Mouse (Mus musculus) 416B (cell line): Measurements from ENCODE around the gene Slc35b1.
"Not testable (repeated sequence)": the region's sequence is repeated elsewhere in the genome, so short reads cannot be mapped to it uniquely, and the experiment has no call there.

Experiments used
- DNase-seq: peaks from one replicate; pipeline ENCODE4 v3.0.0; 2011; ENCODE audit warnings: low read depth

The Slc35b1 gene

DNA sequence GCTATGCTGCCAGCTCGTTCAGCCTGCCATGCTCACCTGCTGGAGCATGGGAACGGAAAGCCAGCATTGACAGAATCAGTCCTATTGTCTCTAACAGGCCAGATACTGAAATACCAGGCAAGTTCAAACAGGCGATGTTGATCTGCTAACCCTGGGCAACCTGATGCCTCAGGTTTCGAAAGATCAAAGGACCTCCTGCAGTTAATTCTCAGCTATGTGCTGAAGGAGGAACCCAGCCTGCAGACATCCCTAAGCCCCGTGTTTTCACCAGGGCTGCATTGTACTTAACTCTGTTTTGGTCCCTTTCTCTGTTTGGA lies 9.0 kb downstream of the Slc35b1 start:
- DNase-seq: no peak

DNA sequence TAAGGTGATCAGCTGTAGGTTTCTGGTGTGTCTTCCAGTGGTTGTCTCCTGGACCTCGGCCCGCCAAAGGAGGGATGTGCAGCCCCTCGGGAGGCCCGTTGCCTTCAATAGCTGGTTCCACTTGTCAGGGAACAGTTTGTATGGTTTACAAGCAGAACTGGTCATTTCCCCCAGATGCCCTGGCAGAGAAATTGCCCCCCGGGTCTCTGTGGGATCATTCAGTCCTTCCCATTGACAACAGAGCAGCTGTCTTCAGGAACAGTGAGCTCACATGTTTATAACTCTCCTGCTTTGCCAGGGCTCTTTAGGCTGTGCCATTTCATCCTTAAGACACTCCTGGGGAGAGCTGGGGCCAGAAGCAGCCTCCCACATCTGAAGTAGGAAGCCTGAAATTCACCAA lies 9.6 kb downstream of the Slc35b1 start:
- DNase-seq: no peak

DNA sequence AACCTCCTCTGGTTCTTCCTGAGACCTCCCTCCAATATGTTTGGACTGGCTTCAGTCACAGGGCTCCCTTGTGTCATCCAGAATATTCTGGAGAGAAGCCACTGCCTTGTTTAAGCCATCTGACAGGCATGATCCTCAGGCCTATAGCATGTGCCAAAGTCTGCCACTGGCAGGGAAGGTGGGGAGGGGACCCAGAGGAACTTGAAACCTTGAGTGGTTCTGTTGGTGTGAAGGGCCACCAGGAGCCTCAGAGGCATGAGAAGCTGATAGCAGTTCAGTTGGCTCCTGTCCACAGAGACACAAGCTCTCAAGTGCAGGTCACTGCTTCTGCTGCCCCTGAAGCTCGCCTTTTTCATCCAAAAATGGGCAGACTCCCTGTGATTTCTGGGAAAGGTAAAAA lies 12.1 kb downstream of the Slc35b1 start:
- no peak for DNase-seq

DNA sequence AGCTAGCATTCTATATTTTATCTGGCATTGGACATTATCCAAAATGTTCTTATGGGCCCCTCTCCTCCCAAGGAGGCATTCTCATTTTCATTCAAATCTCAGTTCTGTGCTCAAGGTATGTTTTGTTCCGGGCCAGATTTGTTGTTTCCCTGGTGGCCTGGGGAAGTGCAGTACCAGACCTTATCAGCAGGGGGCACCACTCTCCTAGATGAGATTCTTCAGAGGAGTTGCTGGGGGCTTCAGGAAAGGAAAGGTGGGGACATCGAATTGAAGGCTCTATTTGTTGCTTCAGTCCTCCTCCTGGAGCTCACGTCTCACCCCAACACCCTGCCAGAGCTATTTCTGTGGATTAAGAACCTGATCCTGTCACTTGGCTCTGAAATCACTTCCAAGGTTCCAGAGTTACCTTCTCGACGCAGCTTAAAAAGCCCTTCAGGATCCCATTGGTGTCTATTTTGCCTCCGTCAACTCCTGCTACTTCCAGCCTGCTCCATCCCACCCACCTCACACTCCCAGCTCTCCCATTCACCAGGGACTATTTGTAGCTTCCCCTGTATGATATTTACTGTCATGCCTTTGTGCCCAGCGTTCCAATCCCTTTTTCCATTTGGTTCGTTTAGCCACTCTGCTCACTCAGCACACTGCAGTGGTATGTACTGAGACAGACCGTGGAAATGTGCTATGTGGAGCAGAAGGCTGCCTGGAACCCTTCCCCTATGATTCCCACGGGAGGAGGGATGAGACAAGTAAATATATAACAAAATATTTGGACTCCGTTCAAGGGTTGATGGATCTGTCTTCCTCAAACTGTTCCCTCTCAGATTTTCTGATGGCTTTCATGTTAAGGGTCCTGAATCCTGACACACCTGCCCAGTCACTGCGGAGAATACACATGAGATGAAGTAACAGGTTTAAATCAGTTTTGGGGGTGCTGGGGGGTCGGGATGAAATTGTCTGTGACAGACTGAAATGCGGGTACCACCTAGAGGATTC lies 13.6 kb downstream of the Slc35b1 start:
- peak; percentile 53 for DNase-seq

DNA sequence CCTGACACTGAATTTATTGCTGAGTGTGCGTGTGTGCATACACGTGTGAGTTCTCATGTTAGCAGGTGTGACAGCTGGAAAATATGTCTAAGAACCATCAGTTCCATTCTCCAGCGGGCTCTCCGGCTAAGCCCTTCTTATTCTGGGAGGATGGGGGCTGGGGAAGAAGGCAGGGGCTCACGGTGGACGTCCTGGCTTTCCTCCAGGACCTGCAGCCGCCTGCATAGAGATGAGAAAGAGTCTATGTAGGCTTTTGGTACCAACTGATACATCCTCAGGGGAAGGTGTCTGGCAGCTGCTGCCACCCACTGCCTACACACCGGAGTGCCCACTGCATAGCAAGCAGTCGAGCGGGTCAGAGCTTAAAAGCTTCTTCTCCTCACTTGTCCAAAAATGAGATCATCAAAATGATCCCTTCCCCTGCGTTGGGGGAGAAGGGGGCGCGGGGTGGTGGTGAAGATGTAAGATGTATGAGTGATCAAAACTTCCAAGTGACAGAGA lies 15.1 kb downstream of the Slc35b1 start:
- DNase-seq: no peak

DNA sequence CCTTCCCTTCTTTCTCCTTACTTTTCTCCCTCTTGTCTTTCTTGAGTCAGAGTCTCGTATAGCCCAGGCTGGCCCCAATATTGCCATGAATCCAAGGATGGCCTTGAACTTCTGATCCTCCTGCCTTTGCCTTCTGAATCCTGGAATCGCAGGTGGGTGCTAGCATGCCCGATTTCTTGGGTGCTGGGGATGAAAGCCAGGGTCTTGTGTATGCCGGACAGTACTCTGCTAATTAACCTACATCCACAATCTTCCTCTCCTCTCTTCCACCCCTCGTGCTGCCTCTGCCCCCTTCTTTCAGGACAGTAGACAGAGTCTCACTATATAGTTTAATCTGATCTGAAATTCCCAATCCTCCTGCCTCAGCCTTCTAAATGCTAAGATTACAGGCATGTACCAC lies 17.1 kb downstream of the Slc35b1 start:
- no peak for DNase-seq

DNA sequence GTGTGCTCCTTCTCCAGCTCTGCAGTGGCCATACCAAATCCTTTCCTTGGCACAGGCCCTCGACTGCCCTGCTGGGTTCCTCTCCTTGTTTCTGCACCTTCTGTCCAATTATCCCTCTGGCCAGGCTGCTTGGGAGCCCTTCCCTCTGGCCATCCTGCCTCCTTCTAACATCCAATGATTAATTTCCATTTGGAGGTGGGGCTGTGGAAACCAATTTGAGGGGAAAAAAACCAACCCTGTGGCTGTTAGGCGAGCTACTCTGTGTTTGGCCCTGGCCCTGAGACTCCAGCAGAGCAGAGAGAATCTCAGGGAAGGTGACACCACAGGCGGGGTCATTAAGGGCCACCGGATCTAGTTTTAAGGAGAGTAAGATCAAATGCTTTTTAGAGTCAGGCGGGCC lies 17.7 kb downstream of the Slc35b1 start:
- no peak for DNase-seq

DNA sequence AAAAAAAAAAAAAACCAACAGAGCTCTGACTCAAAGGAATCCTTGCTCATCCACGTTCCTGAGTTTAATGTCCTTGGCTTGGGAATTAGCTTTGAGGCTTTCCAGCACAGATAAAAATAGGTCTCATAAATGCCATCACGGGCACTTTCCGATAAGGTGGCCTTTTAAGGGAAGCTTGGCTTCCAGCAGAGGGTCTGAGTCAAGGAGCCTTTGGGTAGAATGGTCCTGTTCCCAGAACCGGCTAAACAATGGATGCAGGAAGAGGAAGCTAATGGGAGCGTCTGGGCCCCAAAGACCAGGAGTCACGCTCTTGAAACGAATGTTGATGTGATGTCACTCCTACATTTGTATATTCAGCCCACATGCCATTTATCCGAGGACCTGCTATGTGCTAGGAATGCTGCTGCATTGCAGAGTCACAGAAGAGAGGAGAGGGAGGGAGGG lies 18.2 kb downstream of the Slc35b1 start:
- no peak for DNase-seq

DNA sequence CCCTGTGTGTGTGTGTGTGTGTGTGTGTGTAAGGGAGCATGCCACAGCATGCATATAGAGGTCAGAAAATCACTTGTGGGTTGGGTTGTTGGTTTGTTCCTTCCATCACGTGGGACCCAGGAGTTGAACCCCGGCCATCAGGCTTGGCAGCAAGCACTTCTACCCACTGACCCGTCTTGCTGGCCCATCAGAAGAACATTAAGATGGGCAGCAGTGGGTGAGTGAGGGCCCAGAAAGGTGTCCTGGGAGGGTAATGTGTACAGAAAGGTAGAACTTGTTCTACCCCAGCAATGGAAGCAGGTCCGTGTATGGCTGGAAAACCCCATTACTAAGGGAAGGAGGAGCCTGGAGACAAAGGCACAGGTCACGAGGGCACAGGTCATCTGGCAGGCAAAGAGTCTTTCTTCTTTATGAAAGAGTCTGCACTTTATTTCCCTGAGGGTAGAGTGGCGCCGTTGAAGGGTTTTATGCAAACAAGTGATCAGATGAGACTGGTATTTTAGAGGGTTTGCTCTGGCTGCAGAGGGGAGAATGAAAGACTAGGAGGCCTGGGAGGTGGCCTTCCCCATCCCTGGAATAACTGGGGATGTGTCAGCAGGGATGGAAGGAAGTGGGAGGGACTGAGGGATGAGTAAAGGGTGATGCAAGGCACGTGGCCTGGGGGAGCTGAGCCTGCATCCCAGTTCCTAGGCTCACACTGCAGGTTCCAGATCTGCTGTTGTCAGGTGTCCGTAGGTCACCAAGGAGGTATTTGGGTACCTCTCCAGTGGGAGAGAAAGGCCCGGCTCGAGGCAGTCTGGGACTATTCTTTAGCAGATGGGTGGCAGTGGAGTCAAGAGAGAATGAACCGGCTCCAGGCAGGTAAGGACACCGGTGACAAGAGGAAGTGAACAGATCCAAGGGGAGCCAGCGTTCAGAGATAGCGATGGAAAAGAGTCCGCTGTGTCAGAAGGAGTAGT lies 19.2 kb downstream of the Slc35b1 start:
- DNase-seq: no peak

DNA sequence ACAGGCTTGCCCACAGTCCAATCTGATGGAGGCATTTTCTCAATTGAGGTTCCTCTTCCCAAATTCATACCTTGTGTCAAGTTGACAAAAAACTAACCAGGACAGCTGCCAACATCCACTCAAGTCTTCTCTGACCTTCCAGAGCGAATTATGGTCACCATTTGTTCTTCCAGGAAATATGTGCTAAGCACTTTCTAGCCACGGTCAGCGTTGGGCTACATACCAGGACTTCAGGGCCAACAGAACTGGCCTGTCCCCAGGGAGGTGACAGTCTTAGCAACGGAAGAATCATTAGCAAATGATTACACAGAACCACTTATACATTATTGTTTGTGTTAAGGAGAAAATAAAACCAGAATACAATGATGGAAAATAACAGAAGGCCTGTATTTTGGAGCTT lies 21.3 kb downstream of the Slc35b1 start:
- no peak for DNase-seq

DNA sequence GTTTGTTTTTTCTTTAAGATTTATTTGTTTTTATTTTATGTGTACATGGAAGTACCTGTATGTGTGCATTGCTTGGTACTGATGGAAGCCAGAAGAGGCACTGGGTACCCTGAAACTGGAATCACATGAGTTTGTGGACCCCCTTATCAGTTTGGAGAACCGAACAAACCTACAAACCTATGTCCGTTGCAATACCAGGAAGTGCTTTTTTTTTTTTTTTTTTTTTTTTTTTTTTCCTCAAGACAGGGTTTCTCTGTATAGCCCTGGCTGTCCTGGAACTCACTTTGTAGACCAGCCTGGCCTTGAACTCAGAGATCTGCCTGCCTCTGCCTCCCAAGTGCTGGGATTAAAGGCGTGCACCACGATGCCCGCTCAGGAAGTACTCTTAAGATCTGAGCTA lies 21.9 kb downstream of the Slc35b1 start:
- DNase-seq: not testable (repeated sequence)

DNA sequence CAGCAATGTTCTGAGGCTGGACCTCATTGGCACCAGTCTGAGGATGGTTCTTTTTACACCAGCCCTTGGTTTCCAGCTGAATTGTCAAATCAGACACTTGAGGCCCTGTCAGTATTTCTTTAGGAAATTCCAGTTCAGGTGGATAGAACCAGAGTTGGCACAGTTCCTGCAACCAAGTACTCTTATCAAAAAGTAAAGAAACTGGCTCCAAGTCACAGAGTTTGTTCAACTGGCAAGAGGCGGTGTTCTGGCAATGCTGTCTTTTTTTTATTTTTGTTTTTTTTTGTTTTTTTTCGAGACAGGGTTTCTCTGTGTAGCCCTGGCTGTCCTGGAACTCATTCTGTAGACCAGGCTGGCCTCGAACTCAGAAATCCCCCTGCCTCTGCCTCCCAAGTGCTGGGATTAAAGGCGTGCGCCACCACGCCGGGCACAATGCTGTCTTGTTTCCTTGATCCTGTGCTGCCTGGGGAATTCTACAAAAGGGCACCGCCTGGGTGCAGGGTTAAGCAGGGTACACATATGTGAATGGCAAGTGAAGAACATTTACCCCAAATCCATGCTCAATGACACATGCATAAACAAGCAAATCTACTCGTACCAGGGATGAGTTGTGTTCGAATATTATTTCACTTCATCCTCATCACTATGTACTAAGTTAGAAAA lies 25.1 kb downstream of the Slc35b1 start:
- DNase-seq: no peak

DNA sequence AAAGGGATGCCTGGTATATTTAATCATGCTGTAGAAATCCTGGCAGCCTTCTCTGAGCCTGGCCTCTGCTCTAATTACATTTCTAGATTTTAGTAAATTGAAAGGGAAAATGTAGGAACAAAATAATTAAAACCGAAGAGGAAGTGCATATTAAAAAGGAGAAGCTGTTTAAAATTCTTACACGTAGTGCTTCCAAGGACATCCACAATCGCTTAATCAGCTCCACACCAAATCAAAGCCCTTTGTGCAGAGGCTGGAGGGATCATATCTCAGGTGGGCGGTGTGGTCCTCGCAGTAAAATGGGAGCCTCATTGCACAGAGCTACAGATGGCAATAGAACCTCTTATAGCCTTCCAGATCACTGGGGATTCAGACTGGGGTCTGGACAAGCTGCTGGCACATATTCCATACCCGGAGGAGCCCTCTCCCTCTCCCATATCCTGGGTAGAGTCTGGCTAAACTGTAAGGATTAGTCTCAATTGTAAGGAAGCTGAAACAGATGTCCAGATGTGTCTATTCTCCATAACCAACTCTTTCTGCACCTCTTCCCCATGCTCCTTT lies 27.0 kb downstream of the Slc35b1 start:
- no peak for DNase-seq

DNA sequence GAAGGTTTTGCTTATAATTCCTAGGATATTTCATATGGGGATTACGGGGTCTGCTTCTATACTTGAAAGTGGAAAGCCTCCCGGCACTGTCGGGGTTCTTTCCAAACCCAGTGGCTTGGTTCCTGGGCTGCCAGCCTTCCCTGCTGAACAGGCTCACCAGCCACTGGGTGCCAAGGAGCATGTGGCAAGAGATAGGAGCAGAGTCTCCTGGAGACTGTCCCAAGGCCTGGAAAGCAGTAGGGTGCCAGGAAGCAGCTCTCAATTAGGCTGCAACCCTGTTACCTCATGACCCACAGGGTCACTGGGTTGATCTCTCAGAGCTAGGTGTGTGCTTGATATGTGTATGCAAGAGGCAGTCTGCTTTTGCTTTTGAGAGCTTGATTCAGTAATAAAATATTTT lies 28.1 kb downstream of the Slc35b1 start:
- DNase-seq: no peak

DNA sequence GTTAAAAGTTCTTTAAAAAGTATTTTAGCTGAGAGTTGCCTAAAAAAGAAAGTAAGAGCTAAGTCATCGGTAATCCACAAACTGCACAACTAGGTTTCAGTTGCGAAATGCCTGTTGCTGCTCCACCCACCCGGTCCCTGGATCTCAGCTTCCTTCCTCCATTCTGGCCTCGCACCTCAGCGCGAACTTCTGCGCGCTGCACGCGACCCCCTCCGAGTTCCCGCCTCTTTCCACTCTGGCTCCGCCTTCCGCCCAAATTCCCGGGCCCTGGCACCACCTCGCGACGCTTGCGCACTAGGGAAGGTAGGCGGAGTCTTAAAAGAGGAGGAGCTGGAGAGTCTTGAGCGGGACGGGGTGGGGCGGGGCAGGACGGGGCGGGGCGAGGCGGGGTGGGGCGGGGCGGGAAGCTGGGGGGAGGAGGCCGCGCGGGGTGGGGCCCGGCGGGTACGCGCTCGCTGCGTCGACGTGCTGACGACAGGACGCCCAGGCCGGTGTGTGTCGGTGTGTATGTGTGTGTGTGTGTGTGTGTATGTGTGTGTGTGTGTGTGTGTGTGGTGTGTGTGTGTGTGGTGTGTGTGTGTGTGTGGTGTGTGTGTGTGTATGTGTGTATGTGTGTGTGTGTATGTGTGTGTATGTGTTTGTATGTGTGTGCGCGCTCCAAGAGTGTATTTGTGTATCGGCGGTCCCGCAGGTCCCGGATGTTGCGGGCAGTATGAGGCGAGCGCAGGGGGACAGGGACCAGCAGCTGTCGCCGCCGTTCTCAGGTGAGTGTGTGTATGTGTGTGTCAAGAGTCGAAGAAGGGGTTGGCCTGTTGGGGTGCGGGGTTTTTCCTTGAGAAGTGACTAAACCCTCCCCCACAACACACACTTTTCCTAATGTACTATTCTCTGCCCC lies 29.4 kb downstream of the Slc35b1 start, which contains the start of gene Spop:
Spop (plus strand) TSS at position 440 of the 895 bp plus-strand sequence.
- DNase-seq: peak; percentile 96

DNA sequence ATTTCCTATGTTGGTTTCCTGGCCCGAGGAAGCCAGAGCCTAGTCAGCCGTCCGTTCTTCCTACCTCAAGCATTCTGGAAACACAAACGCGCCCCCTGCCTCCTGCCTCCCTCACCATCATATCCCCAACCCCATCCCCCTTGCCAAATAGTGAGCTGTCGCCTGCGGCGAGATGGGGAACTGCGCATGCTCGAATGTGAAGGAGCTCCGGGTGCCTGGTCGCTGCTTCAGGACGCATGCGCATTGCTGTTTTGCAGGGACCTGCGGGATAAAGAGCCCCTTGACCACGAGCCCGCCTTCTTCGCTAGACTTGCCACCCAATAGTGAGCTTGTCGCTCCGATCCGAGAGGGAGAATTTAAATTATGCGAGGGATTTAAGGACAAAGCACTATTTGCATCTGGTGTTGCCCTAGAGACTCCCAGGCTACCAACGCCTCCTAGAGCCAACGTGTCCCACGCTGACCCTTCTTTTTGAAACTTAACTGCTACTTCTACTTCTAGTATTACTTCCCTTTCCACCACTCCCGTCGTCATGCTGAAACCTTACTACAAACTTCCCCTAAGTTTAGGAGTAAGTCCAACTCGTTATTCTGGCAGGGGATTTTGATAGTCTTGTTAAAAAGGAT lies 30.2 kb downstream of the Slc35b1 start:
- DNase-seq: peak; percentile 99

DNA sequence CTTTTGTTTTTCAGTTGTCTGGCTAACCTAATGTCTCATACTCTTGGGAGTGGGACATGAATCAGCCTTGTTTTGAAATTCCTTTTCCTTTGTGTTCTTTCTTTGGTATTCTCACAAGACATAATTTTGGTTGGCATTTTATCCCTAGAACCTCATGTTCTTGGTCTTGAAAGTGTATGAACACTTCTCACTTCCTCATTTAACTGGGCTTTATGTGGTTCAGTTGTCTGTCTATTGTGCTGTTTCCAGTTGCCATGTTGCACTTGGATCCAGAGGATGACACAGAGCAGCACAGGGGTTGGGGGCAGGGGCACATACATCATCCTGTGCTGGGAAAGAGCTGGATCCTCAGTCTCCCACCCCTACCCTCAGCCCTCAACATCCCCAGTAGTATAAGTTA lies 31.4 kb downstream of the Slc35b1 start:
- peak; percentile 48 for DNase-seq

DNA sequence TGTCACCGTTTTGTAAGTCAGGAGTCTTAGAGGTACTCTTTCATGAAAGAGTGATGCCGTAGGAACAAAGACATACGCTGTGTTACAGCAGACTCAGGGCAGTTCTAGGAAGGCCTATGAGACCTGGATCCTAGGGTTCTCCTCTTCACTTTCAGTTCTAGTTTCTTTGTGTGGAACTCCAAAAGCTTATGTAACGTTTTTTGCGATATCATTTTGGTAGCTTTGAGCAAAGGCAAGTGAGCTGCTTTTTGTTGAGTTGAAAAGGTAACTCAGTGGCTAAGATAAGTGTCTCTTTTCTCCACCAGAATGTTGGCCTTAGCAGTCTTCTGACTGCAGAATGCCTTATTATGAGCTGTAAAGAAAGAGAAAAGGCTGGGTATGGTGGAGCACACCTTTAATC lies 32.8 kb downstream of the Slc35b1 start:
- no peak for DNase-seq

DNA sequence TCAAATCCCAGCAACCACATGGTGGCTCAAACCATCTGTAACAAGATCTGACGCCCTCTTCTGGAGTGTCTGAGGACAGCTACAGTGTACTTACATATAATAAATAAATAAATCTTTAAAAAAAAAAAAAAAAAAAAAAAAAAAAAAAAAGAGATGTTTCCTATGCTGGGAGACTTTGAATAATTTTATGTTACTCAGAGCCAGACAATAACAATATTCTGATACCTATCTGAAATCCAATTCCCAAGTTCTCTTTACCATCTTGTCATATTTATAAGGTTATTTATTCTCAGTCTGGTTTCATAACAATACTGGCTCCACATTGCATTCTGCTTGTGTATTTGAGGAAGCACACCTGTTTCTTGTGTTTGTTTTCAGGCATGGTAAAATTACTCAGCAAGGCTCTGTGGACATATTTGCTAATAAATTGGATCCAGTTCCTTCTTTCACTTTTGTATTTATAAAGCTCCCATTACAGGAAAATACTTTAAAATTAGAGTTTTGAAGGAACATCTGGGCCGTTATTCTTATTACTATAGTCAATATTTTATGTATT lies 36.5 kb downstream of the Slc35b1 start:
- no peak for DNase-seq

DNA sequence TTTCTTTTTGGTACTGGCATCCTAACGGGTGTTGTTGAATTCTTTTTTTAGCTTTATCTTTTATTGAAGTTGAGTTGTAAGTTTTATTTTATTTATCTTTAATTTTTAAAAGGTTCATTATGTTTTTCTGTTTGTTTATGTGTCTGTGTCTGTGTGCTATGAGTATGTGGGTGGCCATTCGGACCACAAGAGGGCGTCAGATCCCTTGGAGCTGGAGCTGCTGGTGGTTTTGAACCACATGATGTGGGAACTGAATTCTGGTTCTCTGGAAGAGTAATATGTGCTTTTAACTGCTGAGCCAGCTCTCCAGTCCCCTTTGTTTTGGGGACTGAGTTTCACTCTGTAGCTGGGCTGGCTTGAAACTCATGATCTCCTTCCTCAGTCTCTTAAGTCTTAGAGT lies 39.0 kb downstream of the Slc35b1 start:
- DNase-seq: peak; percentile 51
